Mouse (Mus musculus) embryo, embryonic 11.5 days (tissue): ENCODE results near the gene Tapt1.

Source experiments
- DNase-seq: peaks from one replicate; pipeline ENCODE4 v3.0.0-alpha.2; 2012; ENCODE audit warnings: low read depth, low spot score

Tapt1 gene

DNA sequence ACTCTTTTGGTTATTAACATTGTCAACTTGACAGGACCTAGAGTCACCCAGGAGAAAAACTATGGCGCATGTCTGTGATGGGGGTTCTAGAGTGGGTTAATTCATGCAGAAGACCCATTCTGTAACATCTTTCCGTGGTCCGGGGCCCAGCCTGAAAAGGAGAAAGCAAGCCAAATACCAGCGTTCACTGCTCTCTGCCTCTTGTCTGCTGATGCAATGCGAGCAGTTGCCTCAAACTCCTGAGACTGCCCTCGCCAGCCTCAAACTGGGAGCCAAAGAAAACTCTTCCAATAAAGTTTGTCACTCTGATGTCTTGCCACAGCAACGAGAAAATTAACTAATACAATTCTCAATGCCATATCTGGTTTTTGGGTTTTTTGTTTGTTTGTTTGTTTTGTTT is 8.2 kb upstream of the Tapt1 start:
- DNase-seq: no peak

DNA sequence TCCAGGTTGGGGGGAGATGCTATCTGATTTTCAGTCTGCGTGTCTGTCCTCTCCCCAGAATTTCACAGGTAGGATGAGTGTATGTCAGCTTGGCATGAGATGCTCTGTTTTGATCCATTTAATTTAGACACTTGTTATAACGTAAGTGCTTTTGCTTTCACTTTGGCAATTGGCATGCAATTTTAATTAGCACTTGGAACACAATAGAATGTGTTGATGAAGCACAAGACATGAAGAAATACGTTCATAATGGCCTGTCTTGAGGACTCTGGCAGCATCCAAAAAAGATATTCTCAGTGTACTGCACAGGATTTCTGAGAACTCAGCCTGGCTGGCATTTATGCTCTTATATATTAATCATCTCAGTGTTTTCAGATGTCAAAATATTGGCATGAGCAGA is 7.5 kb upstream of the Tapt1 start:
- DNase-seq: no peak

DNA sequence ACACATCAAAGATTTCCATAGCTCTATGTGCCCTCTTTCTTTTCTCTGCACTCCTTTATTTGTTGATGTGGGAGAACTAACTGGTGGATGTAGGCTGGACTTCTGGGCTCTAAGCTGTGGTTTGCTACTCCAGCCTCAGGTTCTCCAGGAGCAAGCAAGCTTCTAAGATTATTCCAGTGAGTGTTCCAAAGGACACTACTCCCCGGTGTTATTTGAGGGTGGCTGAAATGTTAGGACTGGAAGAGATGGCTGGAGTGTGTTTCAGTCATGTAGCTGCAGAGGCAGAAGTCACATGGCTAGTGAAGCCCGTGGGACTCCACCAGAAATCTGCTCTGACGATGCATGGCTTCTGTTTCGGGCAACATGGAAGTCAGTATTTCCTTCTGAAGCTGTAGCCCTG is 2.3 kb upstream of the Tapt1 start:
- DNase-seq: no peak

DNA sequence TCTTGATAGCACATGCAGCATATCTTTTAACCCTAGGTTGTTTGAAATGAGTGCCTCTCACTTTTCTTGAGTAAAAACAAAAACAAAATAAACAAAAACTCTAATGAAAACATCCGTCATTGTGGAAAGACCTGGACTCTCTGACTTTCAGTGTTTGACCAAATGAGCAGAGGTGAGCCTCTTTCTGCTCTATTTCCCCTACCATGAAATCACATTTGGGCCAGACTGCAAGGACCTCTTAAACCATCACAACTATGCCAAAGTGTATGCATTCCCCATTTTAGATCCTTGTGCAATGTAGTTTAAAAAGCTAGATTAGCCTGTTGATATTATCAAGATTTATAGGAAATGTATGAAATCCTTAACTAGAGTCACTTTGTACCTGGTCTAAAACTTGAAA is 1.9 kb upstream of the Tapt1 start:
- DNase-seq: no peak

DNA sequence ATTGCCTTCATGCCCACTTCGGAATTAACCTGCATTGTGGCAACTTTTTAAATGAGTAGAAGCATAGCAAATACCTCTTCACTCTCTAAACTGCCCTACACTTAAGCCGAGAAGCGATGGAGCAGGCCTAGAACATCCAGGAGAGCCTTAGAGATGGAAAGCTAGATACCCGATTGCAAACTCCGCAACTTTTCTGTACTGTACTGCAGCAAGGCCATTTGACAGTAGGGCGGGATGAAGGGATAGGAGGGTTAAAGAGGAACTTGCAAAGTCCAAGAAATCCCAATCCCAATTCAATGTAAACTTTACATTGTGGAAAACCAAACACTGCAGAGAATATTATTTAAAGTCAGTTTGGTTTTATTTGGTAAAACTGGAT is 1.0 kb upstream of the Tapt1 start:
- no peak for DNase-seq

DNA sequence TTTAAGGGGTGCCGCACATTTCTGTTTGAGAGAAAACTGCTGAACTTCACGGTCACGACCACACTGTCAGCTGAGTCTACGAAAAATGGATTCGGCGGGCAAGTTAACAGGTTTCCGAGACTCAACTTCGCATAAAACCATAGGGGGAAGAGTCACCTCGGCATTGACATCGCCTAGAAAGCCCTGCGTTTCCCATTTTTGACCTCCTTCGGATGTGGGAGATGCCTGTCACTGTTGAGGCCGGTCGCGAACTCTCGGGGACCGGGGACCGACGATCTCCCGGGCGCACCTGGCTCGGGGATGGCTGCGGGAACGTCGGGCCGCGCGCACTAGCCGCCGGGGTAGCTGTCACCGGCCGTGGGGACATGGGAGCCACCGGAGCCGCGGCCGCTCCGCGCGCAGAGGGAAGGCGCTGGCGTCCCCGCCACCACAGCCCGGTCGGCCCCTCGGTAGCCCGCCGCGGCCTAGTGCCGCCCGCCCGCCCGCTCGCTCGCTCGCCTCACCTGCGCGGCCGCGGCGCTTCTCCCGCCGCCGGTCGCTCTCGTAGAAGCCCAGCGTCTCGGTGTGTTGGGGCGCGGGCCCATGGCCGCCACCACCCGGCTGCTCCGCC is 410 bp downstream of the Tapt1 start:
- no peak for DNase-seq

DNA sequence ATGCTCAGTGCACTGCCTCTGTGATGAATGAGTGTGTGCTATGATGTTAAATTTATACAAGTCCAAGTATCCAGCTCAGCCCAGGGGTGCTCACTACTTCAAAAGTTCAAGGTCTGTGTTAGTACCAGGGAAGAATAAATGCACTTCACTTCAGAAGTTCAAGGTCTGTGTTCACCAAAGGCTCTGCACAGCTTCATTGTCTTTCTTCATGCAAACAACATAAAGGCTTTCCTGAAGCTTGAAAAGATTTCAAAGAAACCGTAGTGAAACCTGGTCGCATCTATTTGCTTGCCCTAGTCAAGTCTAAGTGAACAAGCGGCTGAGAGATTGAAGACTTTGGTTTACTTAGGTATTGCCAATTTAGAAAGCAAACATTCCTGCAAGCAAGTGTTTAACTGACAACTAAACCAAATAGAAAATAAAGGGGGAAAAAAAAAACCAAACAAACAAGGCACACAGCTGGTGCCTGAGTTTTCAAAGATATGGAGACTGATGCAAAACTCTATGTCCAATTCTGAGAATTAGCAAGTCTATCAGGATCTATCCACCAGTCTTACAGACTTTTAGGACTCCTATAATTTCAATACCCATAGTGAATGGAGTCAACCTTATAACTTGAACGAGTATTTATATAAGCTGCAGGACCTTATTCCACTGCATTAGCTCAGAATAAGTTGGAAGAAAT is 1.4 kb downstream of the Tapt1 start:
- no peak for DNase-seq

DNA sequence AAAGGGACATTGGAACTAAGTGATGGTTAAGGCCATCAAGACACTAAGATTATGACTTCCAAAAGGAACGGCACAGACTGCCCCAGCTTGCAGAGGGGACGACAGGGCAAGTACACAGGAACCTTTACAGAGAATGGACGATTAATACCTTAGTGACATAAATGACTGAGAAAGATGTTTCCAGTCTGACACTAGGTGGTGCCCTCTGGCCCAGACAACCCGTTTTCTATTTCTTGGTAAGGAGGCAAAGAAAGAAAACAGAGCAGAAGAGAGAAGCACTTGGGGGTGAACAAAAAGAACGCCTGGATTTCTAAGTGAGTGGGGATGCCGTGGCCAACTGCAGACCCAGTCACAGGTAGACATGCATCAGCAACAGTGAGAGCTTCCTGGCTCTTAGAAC is 2.2 kb downstream of the Tapt1 start:
- peak; percentile 14 for DNase-seq

DNA sequence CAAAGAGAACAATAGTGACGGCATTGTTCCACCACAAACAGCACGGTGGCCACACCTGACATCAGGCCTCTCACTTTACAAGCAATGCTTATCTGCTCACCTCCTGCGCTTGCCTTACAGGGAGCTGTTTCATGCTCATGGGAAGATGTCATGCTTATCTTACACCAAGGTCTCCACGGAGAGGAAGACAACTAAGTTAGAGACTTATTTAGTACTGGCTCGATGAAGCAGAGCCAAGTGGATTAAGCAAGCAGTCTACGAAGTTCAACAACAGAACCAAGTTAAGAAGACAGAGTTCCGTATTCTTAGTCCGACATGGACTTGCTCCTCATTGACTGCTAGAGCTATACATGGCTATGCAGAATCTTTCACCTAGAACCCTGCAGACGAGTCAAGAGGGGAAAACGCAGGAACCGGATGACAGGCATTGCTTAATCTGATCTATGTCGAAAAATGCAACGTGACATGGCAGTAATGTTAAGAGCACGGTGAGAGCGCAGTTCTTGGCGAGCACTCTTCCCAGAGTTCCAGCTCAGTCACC is 3.0 kb downstream of the Tapt1 start:
- no peak for DNase-seq

DNA sequence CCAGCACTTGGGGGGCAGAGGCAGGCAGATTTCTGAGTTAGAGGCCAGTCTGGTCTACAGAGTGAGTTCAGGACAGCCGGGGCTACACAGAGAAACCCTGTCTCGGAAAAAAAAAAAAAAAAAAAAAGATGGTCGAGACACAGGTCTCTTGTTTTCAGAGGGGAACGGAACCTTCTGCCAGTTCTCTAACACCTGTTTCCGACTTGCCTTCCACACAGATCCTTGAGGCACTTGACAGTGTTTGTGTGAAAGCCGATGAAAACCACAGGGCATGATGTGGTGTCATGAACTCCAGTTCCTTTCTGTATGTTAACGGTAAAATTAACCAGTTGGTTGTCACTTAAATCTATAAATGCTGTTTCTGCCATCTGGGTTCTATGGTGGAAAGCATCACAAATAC is 6.0 kb downstream of the Tapt1 start:
- DNase-seq: no peak

DNA sequence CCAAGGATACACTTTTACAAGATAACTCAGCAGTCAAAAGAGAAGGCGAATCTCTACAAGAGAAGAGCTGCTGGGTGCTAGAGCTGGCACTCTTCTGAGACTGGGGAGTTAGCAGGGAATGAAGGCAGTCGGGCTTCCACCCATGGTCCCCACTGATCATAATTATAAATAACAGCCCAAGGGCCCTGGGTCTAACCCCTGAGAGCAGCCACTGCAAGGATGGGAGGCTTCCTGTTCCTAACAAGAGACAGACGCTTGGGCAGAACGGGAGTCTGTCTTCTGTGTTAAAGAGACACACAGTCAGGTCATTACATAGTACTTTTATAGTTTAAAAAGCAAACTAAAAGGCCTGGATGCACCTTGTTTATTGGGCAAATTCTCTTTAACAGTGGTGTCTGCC is 6.6 kb downstream of the Tapt1 start:
- no peak for DNase-seq

DNA sequence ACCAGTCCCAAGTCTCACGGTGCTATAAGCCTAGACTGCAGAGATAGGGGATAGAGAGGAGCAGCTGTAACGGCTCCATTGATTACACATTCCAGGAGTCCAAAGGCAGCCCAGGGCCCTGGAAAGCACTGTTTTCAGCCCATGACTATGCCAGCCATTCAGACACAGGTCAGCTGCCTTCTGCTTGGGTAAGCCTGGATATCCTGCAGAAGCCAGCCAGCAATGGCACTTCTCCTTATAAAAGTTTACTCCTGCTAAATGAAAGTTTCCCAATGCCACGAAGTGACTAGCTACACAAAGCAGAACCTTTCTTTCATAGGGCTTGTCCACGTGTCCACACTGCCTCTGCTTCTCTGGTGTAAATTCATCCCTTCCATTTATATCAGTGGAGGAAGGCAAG is 7.9 kb downstream of the Tapt1 start:
- DNase-seq: no peak

DNA sequence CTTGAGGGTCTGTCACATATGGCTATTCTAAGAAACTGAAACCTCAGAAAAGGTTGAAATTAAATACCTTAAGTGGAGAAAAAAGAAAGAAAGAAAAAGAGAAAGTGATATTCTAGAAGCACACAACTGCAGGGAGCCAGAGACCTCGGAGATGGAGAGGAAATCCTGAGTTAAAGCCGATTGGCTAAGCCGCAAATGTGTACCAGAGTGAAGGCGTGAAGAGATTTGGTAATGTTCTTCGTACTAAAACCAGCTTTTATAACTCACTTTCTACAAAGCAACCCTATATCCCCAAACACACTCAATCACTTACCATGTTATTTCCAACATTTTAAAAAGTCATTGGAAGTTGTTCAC is 8.8 kb downstream of the Tapt1 start:
- DNase-seq: no peak

DNA sequence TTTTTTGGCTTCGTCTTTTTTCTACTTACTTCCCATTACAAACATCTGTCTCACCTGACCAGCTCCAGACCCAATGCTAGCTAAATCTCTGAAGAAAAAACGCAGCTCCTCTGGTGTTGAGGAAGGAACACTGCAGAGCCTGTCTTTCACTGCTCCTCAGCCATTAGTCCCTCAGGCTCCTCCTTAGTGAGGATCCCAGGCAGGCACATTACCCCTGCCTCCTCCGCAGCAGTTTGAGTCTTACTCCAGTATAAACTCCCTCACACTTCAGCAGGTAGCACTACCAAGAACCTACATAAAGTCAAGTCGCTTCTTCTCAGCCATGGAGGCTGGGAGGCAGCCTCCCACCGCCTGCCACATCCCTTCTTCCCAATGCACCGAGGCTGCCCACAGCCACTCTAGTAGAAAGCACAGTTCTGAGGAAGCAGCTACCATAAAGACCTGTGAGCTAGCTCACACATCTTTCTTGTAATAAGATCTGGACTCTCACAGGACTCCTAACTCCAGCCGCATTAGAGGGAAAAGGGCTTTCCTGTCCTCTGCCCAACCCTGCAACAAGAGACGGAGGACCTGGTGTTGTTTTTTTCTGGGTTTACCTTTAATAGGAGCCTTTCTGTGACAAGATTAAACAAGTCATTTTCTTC is 9.3 kb downstream of the Tapt1 start:
- DNase-seq: no peak

DNA sequence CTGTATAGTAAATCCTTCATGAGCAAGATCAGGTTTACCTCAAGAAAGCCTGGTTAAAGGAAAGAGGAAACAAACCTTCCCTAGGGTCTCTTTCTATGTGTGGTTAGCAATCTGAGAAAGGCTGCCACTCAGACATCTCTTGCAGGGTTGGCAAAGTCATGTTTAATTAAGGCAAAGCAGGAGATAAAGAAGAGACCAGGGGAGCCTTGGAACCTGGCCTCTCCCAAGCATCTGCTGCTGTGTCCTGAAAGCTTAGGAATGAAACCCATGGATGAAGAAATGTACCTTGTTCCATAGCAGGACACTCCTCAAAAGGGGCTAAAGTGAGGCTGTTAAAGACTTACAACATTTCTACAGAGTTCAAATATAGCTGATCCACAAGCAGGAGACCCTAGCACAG is 11.3 kb downstream of the Tapt1 start:
- no peak for DNase-seq

DNA sequence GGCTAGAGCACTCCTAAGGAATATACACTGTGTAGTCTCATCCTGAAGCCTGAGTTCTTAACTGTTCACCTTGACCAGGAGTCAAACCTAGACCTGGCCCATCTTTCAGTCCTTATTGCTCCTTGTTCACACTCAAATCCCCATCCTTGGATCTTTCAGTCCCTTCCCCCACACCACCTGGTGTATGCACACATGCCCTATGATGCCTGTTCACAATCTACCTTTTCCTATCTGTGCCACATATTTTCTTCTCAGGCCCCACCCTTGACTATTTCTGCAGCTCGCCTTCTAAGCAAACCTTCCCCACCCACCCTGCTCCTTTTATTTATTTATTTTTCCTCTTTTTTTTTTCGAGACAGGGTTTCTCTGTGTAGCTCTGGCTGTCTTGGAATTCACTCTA is 12.4 kb downstream of the Tapt1 start:
- no peak for DNase-seq

DNA sequence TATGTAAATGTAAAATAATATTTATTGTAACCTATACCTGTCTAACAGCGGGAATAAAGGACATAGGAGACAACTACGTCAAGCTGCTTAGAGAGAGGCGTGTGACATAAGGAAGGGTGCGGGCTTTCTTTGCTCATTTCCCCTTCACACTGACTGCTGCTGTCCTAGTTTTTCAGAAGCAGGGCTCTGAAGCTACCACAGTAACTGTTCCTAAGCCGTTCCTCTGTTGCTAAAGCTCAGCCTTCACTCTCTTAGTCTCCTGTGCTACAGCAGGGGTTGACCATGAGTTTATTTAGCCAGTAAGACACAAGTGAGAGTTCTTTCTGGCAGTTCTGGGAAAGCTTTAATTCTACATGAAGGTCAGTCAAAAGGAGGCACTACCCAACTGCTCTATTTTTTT is 13.0 kb downstream of the Tapt1 start:
- DNase-seq: no peak

DNA sequence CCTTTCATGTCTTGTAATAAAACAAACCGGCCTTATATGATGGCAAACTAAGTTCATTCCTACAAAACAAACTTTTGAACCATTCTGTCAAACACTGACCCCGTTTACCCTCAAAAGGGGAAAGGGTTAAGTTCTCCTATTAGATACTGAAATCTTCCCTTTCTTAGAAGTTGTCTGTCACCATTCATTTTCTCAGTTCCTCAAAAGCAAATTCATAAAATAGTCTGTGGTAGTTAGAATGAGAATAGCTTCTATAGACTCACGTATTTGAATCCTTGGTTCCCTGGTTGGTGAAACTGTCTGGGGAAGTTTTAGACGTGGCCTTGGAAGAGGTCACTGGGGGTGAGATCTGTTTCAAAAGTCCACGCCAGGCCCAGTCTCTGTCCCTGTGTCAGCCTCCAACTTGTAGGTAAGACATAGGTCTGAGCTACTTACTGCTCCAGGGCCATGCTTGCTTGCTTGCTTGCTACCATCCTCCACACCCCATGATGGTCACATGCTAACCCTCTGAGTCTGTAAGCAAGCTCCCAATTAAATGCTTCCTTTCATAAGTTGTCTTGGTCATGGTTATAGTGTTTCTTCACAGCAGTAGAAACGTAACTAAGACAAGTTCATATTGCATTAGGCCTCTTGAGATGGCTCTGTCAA is 14.5 kb downstream of the Tapt1 start:
- DNase-seq: no peak

DNA sequence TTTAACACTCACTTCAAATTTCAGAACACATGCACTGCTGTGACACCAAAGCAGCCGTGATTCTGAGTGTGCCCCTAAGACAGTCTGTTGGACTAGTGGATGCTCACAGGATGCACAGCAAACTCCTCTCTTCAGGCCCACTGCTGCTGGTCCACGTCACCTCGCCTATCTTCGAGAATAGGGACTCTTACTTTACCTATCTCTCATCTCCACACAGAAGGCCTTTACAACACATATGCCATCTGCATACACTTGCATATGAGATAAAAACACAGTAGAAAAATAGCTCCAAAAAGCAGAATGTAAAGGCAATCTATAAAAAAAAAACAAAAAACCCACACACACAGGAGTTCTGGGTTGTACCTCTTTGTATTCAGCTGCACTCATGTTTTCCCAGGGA is 19.1 kb downstream of the Tapt1 start:
- DNase-seq: no peak

DNA sequence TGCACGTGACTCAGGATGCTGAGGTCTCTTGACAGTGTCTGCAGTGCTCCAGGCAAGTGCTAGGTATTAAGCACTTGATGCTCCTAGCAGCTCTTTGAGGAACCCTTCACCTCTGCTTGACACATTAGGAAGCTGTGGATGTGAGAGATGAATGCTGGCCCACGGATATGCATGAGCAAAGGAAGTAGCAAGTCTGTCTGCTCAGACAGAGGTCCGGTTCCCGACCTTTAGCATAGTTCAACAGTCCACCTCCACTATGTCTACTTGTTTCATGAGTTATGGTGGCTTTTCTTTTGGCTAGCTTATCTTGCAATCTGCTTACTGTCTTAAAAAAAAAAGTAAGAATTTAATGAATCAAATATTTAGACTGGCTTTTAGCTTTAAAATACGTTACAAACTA is 19.8 kb downstream of the Tapt1 start:
- DNase-seq: no peak

DNA sequence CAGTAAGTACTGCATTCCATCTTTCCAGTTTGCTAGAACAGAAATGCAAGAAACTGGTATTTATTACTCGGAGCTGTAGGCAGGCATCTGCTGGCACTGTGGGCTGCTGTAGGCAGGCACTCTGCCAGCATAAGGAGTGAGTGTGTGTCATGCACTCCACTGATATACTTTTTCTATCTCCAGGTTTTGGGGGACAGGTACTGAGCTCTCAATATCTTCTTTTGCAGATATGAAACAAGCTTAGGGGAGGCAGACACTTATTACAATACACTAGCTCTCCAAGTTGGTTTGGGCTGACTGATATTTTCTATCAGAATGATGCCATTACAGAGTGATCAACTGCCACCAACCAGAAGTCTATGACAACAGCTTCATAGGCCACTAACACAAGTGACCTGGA is 23.0 kb downstream of the Tapt1 start:
- DNase-seq: no peak

DNA sequence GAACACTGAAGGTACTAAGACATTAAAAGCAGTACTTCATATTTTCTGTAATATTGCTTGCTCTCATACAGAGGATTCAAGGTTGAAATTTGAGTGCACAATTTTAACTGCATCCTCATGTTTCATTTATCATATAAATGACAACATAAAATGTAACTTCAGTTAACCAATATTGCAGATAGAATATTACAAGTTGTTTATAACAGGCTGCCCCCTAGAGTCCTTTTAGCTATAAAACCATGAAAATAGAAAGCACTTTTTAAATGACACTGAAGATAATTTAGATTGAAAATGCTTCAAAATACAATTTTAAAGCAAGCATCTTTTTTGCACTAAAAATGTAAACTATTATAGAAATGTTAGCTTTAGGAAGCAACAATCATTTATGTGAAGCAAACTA is 24.8 kb downstream of the Tapt1 start:
- no peak for DNase-seq

DNA sequence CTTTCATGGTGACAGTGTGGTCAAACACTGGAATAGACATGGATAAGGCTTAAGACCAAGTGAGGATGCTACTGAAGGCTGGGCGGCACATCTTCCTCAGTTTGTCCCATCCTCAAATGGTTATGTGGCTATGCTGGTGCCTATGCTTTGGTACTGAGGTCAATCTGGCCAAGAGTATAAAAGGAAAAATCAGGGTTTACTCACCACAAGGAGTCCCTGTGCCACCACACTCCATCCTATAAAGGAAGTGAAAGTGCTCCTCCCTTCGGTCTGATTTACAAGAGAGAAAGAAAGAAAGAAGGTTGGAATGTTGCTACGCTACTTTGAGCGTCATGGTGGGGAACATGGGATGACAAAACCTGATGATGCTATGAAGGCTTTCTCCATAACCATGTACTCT is 27.3 kb downstream of the Tapt1 start:
- no peak for DNase-seq
